Mouse (Mus musculus) cerebellum, adult 18-20 months (tissue): ENCODE results near the gene Gm49027.
"Not testable (repeated sequence)": the region's sequence is repeated elsewhere in the genome, so short reads cannot be mapped to it uniquely, and the experiment has no call there.

Experiments
- DNase-seq, 2 experiments: peaks; one replicate each; pipeline ENCODE4 v3.0.0; 2021

Gene Gm49027

DNA sequence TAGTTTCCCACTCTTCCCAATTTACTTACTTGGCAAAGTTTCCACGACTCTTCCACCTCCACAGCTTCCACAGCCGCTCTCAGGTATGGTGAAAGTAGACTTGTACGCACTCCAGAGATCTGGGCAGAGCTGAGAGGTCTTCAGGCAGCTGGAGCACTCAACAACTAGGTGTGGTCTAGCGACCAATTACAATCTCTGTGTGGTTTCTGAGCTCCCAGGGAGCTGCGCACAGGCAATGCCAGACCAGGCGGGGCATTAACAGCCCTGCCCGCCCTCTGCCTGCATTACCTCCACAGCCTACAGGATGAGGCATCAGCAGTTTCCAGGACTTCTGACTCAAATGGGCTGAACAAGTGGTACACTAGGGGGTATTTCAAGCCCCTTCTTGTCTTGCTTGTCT is at the start of gene Gm49027:
Gm49027 (minus strand) TSS at position 208 of the 400 bp plus-strand sequence.
- no peak for DNase-seq

DNA sequence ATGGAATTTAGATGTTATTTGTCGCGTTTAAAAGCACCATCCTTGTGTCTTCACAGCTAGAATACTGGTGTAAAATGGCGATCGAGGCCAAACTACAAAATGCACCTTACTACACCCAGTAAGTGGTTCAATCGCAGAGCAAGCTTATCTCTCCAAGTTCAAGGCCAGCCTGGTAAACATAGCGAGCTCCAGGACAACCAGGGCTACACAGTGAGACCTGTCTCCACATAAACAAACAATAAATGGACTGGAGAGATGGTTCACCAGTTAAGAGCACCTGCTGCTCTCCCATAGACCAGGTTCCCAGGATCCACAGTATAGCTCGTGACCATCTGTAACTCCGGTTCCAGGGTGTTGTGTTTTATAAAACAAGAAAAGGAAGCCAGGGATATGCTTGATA is 48.1 kb upstream of the Gm49027 start:
- DNase-seq = no peak

DNA sequence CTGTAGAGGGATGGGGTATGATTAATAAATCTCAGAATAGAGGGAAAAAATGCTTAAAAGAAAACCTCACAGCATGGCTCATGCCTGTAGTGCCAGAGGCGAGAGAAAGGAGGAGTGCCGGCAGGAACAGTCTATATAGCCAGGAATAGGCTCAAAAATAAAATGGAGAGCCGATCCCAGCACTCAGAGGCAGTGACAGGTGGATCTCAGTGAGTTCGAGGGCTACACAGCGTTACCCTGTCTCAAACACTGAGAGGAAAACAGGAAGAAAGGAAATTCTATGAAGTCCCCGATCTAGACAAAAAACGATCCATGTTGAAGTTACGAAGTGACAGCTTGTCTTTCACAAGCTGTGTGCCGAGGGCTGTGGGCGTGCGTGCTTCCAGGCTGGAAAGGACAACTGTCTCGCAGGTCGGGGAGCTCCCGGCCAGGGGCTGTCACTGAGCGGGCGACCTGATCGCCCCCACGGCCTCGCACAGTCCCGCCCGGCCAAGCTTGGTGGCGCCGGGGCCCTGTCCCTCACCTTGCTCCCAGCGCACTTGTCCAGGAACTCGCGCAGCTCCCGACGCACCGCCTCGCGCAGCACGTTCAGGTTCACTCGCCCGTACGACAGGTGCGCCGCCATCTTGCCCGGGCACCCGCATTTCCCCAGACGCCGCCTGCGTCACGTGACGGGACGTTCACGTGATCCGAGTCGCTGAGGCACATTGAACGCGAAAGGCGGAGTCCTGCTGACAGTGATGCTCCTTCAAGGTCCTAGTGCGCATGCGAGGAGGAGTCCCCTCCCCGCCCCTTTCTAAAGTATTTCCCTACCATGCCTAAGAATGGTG is 47.3 kb upstream of the Gm49027 start, which contains the start of gene Vps33a:
Vps33a (minus strand) TSS at position 682 of the 830 bp plus-strand sequence.
- peak; percentile 98 for DNase-seq

DNA sequence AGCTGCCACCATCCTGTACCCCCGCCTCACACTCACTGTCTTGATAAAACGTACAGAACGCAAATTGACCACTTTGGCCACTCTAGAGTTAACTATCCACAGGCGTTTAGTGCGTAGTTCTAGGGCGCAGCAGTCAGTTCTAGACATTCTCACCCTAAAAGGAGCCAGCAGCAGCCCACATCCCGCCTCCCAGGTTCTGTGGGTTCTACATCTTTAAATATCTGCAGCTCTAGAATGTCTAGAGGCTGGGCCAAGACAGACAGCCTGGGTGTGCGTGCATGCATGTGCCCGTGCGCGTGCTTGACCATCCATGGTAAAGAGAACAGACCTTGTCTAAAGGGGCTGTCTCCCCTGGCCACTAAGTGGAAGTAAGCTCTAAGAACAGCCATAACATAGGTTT is 35.8 kb upstream of the Gm49027 start:
- DNase-seq = no peak

DNA sequence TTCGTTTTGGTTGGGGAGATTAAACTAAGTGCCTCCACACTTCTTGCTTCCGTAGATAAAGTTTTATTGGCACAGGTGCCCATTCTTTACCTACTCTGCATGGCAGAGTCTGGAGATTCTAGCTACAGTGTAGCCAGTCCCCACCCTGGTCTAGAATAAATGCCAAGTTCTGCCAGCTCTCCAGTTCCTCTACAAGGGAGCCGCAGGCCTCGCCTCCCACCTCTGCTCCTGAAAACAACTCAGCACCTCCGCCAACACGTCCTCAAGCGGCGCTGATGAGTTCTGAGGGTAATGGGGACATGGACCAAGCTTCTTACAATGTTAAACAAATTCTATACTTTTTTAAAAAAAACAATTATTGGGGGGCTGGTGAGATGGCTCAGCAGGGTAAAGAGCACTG is 34.3 kb upstream of the Gm49027 start:
- DNase-seq = no peak

DNA sequence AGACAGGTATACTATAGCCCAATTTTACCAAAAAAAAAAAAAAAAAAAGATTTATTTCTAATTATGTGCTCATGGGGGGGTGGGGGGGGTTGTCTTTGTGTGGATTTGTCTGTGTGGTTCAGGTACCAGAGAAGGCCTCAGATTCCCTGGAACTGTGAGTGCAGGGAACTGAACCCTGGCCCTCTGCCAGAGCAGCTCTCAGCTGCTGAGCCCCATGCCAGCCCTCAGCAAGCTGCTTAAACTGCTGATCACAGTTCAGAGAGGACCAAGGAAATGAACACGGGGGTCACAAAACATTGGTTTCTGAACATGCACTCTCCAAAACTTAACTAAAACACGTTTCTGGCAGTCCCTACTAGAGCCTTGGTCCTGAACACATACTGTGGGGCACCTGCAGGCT is 31.2 kb upstream of the Gm49027 start:
- DNase-seq = peak; percentile 83 to 84

DNA sequence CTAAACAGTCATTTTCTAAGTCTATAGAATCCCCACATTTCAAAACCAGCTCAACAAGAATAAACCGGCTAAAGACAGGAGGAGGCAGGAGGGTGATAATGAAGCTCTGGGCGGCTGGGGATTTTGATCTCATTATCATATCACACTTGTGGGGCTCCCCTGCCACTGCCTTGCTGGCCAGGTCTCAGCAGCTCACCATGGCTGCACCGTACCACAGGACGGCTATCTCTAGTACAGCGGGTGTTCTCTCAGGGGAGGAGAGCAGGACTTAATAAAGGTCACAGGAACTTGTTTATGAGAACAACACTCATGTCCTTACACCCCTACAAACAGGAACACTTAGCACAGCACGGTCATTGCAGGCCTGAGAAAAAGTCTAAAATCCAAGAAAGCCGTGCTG is 30.4 kb upstream of the Gm49027 start:
- DNase-seq = no peak

DNA sequence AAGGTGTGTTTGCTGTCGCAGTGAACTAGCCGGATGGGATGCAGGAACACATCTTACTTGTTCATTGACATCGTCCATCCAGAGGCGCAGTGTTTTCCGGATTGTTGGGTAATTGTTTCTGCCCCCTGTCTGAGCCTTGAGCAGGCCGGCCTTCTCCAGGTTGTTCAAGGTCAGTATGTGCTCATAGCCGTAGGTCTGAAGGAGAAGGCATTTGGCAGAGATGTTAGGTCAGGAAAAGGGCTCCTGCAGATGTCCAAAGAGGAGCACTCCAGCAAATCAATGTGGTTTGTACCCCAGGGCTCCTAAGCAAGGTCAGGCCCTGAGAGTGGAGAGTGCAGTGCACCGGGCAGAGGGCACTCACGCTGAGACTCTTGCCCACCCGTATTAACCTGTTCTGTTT is 8.5 kb upstream of the Gm49027 start:
- no peak for DNase-seq

DNA sequence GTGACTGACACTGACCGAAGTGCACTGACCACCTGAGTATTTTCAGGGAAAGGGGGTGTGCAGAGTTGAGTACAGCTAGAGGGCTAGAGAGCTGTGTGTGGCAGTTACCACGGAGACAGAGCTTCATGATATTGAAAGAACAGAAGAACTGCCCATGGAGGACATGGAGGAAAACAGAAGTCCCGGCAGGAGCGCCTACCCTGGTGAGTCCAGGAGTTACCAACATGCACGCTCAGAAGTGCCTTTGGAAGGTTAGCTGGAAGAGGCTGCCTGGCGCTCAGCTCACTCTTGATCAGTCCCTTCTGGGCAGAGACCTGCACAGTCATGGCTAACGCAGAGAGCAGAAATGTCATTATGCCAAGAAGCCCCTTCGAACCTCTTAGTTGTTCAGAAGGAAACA is 4.8 kb upstream of the Gm49027 start:
- peak in 1 of 2 experiments; percentile 1 for DNase-seq

DNA sequence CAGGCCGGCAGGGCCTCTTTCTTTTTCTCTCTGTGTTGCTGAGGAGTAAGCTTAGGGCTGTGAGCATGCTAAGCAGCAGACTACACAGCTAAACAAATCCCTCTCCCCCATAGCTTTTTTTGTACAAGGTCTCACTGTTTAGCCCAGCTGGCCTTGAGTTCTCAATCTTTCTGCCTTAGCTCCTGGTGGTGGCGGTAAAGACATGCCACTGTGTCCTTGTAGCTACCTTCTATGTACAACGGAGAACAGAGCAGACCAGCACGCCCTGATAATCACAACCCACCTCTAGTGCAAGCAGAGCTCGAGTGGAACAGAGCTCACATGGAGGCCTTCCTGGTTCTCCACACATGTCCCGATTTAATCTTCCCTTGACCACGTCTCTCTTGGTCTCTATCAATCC is 3.4 kb upstream of the Gm49027 start:
- peak in 1 of 2 experiments; percentile 0 for DNase-seq

DNA sequence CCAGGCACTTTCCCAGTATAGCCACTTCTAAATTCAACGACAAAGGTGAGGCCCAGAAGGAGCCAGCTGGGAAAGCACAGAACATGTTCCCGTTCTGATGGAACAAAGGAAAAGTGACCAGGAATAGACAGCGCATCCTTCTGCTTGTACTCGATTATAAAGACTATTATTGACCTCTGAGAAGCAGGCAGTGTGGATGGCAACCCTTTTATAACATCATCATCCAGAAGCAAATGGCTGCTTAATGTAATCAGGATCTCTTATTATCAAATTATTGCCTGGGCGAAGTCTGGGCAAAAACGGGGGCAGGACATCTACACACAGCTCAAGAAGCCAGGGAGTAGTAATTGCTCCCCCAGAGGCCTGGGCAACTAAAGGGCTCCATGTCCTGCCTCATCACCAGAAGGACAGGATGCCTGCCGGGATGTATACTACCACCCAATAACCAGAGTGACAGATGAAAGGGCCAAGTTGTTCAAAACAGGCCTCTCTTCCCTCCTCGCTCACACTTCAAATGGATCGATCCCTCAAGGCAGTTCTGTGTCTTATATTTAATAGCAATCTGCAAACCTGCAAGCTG is 718 bp upstream of the Gm49027 start:
- DNase-seq = no peak

DNA sequence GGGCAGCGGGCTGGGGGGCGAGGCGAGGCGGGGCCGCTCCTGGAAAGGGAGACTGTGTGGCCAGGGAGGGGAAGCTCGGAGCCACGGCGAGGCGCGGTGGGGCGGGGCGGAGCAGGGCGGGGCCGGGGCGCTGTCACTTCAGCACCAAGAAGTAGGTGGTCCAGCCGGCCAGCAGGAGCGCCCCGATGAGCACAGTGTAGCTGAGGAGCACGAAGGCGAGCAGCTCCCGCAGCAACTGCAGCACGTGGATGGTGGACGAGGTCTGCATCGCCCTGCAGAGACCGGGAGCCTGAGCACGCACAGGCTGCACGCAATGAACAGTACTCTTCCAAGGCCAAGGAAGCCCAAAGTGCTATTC is 916 bp downstream of the Gm49027 start:
- DNase-seq = no peak

DNA sequence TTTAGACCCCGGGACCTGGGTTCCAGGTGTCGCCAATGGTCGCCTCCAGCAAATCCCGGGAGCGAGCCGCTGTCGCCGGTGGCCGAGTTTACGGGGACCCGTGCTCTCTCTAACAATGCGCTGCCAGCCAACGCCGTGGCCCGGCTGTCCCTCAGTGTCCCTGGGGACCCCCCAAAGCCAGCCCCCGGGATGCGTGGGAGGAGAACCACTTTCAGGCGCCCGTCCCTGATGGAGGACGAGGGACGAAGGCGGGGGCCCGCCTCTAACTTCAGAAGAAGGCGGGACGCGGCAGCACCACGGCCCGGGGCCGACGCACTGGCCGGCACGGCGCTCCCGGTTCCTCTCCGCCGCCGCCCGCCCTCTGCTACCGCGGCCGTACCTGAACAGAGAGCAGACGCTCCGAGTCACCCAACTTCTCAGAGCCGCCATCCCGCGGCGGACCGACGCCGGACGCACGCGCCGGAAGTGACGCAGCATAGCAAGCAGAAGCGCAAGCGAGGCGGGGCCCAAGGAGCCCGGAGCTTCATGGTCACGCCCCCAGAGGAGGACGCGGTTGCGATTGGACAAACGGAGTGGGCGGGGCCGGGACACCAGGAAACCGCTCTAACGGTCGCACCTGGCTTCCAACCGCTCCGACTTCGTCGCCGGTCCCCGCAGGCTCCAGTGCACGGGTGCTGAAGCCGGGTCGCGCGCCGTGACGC is 1.4 kb downstream of the Gm49027 start, which contains the start of gene Diablo:
Diablo (minus strand) TSS at position 485 of the 701 bp plus-strand sequence.
- DNase-seq = peak; percentile 98 to 99

DNA sequence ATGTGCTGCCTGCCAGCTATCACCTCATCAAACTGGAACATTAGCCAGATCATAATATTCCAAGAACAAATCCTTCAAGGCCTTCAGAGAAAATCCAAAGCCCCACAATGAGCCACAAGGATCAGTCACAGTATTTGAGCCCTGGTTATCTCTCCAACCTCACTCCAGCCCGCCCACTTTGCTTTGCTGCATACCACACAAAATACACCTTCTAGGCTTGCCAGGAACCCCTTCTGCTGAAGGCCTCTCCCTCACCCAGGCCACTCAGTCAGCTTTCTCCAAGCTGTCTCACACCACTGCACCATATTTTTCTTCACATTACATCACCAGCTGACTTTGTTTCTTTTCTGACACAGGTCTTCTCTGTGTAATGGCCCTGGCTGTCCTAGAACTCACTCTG is 3.1 kb downstream of the Gm49027 start:
- DNase-seq = no peak

DNA sequence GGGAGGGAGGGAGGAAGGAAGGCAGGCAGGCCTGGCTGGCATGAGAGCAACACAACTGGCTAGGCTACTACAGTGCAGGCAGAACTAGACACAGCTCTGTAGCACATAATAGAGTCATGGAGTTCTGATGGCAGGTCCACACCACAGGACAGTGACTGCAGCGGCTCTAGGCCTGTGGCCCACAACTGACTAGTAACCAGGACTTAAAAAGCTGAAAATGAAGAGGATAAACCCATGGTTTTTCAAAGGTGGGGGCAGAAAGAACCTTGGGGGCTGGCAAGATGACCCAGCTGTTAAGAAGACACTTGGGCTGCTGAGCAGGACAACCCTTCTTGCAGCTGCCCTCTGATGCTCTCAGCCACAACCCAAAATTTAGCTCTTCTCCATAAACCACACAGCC is 3.7 kb downstream of the Gm49027 start:
- no peak for DNase-seq

DNA sequence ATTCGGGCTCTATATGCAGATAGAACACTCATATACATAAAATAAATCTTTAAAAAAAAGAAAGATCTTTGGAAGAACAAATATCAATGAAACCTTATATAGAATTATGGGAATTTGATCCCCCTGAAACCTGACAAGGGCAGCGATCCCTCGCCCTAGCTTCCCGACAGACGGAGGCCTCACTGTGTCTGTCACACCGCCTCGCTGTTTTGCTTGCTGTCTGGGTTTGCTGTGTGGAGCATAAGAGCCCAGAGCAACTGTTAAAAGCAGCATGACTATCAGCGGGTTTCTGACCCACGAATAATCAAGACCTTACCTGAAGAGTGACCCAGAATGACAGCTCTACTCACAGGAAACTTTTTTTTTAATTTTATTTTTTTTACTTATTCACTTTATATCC is 4.6 kb downstream of the Gm49027 start:
- no peak for DNase-seq

DNA sequence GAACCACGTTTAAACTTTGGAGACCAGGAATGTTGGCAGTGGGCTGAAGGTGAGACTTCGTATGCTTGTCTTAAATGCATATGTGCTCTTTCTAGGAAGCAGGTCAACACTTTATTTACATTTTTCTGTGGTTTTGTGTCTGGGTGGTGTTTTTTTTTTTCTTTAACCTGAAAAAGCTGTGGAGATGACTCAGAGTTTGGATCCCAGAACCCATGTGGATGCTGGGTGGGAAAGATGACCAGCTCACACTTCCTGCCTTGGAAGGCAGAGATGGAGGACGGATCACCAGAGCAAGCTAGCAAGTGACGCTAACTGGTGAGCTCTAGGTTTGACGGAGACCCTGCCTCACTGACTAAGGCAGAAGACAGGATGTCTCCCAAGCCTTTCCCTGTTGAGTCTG is 10.4 kb downstream of the Gm49027 start:
- no peak for DNase-seq

DNA sequence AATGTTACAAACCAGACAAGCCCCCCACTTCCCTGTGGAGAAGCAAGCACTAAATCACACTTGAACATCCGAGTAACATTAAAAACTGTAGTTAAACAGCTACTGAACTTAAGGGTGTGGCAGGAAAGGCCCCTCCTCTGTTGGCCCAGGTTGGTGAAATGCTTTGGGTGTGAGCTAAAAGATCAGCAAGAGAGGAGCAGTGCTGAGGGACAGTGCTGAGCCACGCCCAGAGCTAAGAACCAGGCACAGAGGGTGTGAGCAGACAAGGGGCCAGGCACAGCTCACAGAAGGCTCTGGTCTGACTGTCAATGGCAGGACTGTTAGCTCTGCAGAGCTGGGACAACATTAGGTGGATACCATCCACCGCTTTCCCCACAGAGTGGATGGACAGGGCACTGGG is 13.2 kb downstream of the Gm49027 start:
- no peak for DNase-seq

DNA sequence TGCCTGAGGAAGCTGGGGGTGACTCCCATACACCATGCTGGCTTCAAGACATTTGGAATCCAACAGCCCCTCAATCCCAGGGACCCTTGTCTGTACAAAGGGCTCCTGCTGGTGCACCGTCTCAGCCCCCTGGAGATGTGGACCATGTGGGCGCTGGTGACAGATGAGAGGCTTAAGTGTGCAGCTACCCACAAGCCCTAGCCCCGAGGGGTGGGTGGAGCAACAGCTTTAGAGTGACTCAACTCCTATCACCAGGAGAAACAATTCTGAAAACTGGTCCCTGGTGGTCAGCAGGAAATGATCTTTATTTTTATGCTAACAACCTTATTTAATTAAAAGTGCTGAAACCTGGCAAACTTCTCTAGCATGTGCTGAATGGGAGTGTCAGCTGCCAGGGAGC is 13.9 kb downstream of the Gm49027 start:
- not testable (repeated sequence) for DNase-seq

DNA sequence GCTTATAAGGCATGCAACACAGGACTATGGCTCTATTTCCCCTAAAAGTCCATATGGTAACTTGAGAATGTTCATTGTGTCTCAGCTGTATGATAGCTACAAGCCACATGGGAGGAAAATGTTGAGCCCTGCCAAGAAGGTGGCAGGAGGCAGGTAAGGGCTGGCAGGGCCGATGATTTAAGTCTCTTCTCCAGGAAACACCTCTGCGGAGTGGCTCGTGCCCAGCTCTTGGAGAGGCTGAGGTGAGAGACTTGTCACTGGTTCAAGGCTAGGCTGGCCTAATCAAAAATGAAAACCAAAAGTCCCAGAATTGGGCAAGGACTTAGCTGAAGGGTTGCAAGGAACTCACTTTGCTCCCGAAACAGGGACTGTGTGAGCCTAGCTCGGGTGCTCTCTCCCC is 15.1 kb downstream of the Gm49027 start, which contains the start of gene B3gnt4:
B3gnt4 (plus strand) TSS at position 301 of the 400 bp plus-strand sequence.
- DNase-seq = no peak

DNA sequence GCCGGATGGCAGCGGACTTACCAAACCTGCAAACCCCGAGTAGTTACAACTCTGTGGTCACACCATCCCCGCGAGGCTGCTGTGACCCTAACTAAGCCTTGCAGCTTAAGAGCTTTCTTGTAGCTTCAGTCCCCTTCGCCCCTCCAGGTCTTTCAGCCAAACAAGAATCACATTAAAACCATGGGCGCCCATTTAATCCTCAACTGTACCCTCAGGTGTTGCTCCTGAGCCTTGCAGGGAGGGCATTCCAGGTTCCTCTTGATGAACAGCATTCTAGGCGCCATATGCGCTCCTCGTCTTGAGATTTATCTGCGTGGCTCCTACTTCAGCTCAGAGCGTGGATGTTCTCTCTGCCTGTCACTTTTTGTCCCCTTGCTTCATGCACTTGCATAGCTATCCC is 16.4 kb downstream of the Gm49027 start:
- no peak for DNase-seq

DNA sequence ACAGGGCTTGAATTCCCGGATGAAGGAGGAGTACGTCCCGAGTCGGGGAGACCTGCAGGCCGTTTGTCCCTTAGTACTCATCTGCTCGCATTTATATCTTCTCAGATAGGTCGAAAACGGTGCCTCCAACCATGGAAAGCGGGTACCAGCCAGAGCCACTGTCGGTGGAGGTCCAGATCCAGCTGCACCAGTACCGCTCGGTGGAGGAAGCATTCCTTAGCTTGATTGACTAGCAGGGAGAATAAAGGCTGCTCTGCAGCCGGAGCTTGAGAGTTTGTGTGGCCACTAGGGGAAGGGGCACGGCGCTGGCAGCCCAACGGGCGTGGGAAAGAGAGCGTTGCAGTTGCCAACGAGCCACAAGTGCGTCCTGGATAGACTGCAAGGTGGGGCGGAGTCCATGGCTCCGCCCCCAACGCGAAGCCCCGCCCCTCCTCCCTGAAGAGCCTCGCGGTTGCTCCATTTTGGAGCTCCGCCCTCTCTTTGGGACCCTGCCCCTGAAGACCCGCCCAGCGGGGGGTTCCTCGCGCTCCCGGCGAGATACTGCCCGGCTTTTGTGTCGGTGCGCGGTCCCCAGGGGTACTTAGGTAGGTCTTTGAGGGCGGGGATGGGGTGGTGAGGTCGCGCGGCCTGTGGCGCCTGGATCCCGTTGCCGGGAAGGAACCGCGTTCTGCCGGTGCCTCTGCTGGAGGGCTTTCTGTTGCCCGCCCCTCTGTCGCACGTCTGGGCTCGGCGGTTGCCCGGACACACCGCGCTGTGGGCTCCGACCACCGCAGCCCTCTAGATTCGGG is 17.2 kb downstream of the Gm49027 start:
- peak; percentile 55 to 71 for DNase-seq

DNA sequence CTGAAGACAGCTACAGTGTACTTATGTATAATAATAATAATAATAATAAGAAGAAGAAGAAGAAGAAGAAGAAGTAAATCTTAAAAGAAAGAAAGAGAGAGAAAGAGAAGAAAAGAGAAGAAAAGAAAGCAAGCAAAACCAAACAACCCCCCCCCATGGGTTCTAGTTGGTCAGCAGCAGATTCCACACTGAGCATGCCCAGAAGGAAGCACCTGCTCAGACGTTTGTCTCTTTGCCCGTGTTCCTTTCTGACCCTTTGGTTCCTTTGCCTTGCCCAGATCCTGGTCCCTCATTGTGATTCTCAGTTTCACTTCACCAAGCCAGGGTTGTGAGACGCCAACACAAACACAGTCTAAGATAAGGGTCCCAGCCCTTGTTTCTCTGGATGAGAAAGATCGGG is 23.3 kb downstream of the Gm49027 start:
- DNase-seq = no peak
